Mouse (Mus musculus): Measurements from ENCODE around the gene Tnrc18.

Gene Tnrc18

DNA sequence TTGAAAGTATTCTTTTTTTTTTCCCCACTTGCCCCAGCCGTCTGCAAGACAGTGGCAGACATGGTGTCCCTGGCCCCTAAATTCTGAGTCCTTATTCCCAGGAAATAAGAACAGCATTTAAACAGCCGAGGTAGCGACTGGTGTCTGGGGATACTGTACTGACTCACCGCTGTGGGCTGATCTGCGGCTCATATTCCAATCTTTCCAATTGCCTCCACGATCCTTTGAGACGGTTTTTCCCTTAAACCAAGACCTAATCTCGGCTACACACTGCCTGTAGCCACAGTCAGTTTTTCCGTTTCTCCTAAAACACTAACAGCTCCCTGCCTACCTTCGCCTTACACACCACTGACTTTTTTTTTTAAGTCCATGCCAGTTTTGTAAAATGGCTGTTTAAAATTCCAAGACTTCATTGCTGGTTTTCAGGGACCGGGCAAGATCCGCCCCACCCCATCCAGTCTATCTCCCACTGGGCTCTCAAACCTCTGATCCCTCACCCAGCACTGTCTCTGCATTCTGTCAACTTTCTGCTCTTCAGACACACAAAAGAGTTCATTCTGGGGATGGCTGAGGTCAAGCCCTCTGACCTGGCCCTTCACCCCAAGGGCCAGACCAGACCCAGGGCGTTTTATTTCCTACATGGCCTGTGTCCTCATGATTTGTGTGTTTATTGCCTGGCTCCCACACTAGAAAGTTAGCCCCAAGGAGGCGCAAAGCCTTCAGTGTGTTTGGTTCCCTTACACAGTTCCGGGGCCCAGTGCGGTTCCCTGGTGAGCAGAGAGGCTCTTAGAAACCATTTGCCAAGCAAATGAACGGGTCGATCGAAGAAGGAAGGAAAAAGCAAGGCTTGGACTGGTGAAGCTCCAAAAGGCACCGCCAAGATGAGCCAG lies 6.5 kb downstream of the Tnrc18 start:
- DNase-seq (ENCODE audit: low spot score): no peak

DNA sequence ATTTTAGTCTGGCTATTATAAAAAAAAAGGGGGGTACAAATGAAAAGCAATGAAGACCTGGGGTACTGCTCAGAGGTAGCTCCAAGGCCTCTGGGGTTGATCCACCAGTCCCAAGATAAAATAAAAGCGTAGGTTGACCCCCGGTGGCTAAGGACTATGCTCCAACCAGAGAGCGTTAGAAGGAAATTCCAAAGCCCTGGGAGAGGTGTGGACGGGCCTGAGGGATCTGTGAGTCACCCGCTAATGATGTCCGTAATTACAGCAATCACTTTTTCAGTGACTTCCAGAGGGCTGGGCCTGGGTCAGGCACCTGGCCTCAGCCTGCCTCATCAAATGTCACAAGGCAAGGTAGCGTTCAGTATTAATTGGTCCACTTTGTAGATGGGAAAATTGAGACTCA lies 9.8 kb downstream of the Tnrc18 start:
- no peak for DNase-seq (ENCODE audit: low spot score)

DNA sequence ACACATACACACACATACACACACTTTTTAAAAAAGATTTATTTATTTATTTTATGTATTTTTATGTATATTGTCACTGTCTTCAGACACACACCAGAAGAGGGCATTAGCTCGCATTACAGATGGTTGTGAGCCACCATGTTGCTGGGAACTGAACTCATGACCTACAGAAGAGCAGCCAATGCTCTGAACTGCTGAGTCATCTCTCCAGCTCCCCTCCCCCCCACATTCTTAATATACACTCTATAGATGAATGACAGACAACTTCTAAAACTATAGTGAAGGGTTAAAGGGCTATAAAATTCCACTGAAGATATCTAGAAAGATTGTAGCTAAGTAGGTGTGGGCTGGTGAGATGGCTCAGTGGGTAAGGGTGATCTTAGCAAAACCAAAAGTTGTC lies 13.7 kb downstream of the Tnrc18 start:
- DNase-seq (ENCODE audit: low spot score): no peak

DNA sequence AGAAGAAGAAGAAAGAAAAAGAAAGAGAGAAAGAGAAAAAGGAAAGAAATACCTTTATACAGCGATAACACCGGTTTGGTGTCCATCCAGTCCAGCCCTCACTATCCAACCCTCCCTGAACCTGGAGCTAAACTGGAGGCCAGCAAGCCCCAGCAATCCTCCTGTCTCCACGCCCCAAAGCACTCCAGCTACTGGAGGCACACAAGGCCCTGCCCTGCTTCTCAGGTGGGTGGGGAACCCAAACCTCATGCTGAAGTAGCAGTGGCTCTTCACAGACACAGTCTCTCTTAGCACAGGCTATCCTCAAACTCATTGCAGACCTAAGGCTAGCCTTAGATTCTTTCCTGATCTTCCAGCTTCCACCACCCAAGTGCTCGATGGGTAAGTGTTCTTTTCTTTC lies 14.6 kb downstream of the Tnrc18 start:
- DNase-seq (ENCODE audit: low spot score): no peak

DNA sequence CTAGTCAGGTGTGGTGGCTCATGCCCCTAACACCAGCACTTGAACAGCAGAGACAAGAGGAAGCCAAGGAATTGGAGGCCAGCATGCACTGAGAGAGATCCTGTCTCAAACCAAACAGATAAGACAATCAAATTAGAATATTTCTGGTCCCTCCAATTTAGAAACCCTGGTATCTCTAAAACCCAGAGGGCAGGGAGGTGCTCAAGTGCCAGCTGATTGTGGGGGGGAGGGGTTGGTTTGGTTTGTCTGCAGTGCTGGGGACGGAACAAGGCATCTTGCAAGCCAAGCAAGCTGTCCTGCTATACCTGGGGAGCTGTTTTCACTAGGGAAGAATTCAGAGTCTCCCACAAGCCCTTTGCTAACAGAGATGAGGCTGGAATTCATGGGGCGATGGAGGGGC lies 15.5 kb downstream of the Tnrc18 start:
- no peak for DNase-seq (ENCODE audit: low spot score)

DNA sequence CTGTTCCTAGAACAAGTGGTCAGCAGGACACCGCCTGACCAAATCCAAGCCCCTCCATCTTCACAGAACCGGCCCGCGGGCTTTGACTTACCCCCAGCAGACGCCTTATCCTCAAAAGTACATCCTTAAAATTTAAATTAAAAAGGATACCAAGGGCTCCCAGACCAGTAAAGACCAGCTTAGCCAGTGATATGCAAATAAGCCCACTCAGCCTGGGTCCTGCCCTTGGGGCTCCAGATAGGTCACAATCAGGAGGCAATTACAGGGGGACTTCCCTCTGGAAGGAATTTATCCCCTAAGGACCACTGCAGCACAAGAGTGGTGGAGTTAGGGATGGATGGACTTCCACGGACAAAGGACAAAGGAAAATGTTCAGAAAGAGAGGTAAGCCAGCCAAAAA lies 16.8 kb downstream of the Tnrc18 start:
- DNase-seq (ENCODE audit: low spot score): no peak

DNA sequence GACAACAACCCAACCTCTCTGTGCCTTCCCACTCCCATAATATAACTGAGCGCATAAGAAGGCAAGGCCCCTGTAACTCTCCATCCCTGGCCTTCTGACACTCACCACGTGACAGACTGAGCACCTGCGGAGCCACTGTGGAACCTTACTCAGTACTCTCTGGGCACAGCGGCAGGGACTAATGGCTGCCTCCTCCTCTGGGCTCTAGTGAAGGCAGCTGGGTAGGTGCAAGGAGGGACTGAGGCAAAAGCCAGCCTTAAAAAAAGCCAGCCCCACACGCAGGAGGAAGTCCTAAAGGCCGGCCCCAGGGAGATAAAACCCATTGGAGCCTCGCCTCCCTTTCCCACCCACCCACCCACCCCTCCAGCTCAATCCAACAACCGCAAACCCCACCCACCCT lies 17.3 kb downstream of the Tnrc18 start:
- no peak for DNase-seq (ENCODE audit: low spot score)

DNA sequence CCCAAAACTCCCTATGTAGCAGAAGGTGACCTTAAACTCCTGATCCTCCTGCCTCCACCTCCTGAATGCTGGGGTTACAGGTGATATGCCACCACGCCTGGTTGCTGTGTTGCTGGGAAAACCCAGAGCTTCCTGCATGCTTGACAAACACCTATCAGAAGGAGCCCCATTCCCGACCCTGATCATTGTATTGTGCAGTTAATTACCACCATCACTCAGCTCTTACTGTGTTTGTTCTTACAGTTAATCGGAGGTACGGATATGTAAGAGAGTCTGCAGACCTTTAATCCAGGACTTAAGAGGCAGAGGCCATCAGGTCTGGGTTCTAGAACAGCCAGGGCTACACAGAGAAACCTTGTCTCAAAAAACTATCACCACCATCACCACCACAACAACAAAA lies 18.2 kb downstream of the Tnrc18 start:
- no peak for DNase-seq (ENCODE audit: low spot score)

DNA sequence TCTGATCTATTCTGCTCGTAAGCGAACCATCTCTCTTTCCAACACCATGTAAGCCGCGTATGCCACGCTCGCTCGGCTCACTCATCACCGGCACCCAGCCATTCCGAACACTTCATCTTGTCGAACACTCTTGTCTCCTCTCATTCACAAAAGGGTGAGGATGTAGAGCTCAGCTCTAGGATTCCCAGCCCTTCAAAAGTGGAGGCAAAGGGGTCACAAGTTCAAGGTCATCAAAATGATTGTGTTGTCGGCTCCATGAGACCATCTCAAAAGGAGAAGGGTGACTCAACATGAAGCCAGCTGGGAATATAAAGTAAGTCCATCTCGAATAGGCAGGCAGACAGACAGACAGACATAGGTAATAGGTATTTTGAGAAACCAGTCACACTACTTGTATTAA lies 19.3 kb downstream of the Tnrc18 start:
- DNase-seq (ENCODE audit: low spot score): no peak

DNA sequence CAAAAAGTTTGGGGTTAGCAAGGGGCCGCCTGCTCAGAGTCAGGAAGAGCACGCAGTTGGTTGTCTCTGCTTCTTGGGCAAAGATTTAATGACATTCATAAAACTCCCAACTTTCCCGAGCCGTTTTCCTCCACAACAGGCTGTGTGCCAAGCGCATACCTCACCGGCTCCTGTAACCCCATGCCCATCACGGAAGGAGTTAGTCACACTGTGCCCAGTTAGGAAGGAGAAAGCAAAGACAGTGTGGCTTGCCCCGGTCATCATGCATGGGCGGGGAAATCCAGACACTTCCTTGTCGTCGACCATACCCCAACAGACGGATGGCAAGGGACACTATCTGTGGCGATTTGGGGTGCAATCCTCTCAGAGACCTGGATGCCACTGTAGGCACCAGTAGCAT lies 19.8 kb downstream of the Tnrc18 start:
- no peak for DNase-seq (ENCODE audit: low spot score)

DNA sequence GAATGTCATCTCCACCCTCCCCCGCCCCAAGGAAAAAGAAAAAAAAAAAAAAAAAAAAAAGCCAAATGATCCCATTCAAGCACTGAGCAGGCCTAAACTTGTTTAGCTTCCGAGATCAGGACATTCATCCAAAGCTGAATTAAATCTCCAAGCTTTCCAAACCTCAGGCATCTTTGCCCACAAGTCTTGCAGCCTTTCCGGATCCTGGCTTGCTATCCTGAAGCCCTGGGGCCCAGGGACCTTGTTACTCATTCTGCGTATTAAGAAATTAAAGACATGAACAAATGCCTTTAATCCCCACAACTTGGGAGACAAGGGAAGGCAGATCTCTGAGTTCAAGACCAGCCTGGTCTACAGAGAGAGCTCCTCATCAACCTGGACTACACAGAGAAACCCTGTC lies 20.5 kb downstream of the Tnrc18 start:
- DNase-seq (ENCODE audit: low spot score): no peak

DNA sequence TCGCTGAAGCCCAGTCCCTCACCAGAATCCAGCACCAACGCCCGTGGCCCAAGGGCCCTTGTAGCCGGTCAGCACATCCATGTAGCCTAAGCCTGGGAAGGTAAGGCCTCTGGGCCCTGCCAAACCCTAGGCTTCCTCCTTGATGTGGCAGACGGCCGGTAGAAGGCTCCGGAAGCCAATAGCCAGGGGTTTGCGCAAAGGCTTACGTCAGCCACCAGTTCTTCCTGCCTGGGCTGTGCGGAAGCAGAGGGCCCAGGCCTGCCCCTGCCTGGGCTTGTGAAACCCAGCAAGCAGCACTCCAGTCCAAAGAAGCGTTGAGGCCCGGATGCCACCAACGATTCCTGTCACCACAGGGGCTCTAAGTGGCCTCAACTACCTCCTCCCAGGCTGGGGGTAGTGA lies 22.9 kb downstream of the Tnrc18 start:
- DNase-seq (ENCODE audit: low spot score): peak; percentile 77

DNA sequence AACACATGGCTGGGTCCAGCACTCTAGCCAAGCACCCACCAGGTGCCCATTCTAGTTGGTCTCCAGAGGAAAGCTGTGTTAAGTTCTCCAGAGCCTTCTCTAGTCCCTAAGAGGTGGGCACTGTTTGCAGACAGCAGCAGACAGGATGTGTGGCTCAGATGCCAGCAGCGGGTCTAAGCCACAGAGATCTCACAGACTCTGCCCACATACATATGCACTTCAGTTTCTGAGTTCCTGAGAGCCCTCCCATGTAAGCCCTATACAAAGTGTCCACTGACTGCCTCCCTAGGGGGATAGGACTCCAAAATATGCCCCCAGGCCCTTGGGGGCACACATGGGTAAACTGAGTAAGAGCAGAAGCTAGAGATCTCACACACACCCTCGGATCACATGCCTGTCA lies 23.3 kb downstream of the Tnrc18 start:
- DNase-seq (ENCODE audit: low spot score): no peak

DNA sequence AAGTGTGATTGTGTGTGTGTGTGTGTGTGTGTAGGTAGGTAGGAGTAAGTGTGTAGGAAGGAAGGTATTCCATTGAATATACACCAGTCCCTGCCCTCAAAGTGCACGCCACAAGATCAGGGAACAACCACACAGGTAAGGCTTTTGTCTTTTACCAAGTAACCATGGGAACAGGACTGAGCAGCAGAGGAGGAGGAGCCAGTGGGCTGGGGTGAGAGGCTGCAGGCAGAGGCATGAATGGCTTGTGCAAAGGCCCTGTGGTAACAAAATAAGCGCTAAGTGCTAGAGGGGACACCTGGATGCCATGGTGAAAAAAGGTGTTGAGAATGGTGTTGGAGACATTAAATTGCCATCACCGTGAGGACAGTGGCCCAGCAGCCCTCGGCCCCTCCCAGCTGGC lies 24.9 kb downstream of the Tnrc18 start:
- no peak for DNase-seq (ENCODE audit: low spot score)

DNA sequence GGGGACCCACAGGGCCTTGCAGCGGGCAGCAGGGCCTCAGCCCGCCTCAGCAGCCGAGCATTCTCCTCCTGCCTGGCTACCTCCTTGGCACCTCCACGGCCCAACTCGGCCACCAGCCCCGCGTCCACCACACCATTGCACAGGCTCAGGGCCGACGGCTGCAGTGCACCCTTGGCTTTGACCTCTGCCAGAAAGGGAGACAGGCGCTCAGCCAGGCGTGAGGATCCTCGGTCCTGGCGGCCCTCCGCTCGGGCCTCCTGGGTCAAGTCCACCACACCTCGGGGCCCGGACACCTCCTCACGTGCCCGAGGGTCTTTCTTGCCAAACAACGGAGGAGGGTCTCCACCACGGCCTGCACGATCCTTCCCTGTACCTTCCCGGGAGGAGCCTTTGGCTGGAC lies 29.2 kb downstream of the Tnrc18 start:
- no peak for DNase-seq (ENCODE audit: low spot score)

DNA sequence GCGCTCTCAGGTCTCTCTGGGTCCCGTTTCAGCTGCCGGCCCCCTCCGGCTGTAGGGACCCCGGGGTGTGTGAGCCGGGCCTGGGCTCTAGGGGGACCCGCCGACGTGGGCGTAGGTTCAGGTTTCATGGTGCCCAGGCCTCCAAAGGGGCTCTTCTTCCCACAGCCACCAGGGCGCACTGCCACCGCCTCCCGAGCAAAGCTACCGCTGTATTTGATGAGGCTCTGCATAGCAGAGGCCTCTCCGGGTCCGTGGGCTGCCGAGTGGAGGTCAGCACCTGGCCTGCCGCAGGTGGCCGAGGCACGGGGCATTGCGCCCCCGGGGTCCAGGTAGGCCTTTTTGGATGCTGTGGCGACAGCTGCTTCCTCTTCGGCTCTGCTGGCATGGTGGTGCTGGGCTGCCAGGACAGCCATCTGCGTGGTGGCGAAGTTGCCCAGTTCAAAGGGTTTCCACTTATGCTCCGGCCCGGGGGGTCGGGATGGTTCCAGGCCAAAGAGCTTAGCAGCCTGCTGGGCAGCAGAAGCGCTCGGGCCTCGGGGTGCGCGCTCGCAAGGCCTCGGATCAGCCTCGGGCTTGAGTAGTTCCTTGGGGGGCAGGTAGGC lies 30.1 kb downstream of the Tnrc18 start:
- DNase-seq (ENCODE audit: low spot score): no peak

DNA sequence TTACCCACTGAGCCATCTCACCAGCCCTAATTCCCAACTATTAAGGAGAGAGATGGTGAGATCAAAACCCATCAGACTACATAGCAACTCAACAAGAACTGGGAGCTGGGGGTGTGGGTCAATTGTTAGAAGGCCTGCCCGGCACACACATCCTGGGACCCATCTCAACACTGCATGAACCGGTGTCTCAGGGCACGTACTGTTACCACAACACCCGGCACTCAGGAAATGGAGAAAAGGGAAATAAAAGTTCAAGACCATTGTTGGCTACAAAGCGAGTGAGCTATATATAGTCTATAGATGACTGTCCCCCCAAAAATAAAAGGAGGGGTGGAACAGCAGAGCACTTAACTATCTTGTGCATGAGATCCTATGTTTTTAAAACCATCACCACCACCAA lies 30.8 kb downstream of the Tnrc18 start:
- DNase-seq (ENCODE audit: low spot score): no peak

DNA sequence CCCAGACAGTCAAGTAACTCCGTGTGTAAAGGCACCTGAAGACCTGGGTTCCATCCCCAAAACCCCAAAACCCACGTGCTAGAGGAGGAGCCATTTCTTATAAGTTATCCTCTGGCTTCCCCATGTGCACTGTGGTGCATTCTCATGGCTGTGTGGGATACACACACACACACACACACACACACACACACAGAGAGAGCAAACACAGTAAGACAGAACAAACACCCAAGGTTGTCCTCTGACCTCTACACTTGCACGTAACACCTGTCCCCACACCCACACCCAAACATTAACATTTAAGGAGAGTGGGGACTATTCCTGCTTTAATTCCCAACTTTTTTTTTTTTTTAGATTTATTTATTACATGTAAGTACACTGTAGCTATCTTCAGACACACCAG lies 31.2 kb downstream of the Tnrc18 start:
- DNase-seq (ENCODE audit: low spot score): no peak

DNA sequence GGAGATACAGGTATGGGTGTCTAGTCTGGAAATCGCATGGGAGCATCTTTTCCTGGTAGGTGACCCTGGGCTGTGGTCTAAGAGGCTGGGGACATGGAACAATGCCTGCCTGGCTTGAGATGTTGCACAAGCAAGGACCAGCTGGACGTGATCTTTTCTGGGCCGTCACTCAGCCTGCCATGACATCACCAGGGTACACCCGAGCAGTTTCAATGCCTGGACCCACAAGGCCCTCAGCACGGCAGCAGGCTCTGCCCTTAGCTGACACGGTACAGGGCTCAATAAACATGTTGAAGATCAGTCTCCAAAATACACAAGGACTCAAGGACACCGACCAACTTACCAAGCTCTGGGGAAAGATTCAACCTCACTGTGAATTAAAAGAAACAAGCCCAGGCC lies 34.3 kb downstream of the Tnrc18 start:
- DNase-seq (ENCODE audit: low spot score): peak; percentile 41

DNA sequence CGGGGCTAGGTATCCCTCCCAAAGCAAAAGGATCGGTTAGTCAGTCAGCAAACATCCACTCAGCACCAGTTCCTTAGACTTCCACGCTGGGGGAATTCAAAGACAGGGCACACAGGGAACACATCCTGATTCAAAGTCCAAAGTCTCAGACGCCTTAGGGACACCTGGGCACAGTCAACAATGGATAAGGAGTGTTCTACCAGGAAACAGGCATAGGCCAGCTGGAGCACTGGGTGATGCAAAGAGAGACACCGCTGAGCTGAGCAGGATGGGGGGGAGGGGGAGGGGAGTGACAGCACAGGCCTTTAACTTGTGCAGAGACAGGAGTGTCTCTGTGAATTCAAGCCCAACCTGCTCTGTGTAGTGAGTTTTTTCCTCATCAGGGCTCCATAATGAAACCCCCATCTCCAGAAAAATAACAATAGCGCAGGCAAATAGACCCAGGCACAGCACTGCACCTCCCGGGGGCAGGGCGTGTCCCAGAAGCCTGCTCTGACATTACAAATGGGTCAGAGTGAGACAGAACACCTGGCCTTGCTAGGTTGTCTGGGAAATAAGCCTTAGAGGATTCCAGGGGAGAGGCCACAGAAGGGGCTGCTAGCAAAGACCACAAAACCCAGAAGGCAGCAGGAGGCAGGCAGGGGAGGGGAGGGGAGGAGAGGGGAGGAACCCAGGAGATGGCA lies 34.9 kb downstream of the Tnrc18 start:
- no peak for DNase-seq (ENCODE audit: low spot score)

DNA sequence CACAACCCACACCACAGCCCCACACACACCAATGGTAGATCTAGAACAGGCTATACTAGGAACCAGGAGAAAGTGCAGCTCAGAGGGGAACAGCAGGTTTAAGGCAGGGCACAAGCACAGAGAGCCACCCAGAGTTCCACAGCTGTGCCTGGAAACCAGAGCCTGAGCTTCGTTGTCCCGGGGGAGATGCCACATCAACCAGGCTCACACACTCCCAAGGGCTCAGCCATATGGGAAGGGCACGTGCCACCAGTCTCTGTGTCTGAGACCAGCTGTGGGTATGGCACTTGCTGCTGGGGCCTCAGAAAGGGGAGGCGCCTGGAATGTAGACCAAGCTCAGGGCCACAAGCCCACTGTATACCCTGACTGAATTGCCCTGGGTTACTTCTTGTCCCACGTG lies 36.9 kb downstream of the Tnrc18 start:
- DNase-seq (ENCODE audit: low spot score): no peak

DNA sequence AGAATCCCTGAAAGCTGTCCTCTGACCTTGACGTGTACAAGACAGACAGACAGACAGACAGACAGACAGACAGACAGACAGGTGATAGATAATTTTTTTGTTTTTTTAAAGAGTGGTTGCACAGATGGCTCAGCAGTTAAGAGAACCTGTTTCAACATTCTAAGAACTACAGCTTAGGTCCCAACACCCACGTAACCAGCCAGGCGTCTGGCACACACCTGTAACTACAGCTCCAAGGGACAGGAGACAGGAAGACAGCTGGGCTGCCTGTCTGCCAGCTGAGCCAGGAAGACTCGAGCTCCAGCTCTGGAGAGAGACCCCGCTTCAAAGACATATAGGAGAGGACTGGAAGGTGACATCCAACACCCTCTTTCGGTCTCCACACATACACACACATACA lies 38.6 kb downstream of the Tnrc18 start:
- no peak for DNase-seq (ENCODE audit: low spot score)

DNA sequence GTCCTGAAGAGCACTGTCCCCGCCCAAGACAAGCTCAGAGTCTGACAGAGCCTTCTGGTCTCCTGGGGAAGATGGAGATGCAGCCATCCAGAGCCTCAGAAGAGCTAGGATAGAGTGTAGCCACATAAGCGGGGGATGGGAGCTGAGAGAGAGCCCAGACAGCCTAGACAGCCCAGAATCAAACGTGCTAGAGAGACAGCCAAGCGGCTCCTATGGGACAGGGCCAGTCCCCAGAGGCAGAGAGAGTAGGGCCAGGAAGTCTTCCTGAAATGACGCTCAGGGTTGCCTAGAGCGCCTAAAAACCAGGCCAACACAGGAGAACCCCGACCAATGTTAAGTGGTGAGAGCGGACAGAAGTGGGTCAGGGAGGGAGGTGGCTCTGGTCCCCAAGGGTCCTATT lies 39.3 kb downstream of the Tnrc18 start:
- no peak for DNase-seq (ENCODE audit: low spot score)
